Mouse (Mus musculus) hindbrain, embryonic 14.5 days (tissue): ENCODE data around the gene Dnajc22. TPM values are rescaled to one million over a fixed set of nuclear protein-coding genes. Genes with fewer than 3 reads are reported as not detected.
"Not testable (repeated sequence)": the region's sequence is repeated elsewhere in the genome, so short reads cannot be mapped to it uniquely, and the experiment has no call there.

ENCODE experiments used
- ATAC-seq: fragments of 200-750 bp; cut with Nextera tagmentation; 2 replicates; pipeline ENCODE4 v1.8.0; 2017; ENCODE audit warnings: moderate number of reproducible peaks, mild to moderate bottlenecking, moderate TSS enrichment, moderate library complexity; ENCODE audit not compliant: low FRiP score
- DNase-seq: peaks from one replicate; pipeline ENCODE4 v3.0.0-alpha.2; 2015; ENCODE audit warnings: low spot score
- H3K27ac ChIP-seq: fragments of 300-500 bp; sonication (generic); 2 replicates; pipeline ENCODE4 v1.5.1; 2014; ENCODE audit warnings: mild to moderate bottlenecking, moderate library complexity
- H3K27me3 ChIP-seq: fragments of 300-500 bp; sonication (generic); 2 replicates; pipeline ENCODE4 v1.6.1; 2014; ENCODE audit warnings: mild to moderate bottlenecking, low read length, mixed read lengths; ENCODE audit not compliant: control insufficient read depth, insufficient read depth
- H3K36me3 ChIP-seq: fragments of 300-500 bp; sonication (generic); replicated peaks from 2 replicates; pipeline ENCODE4 v1.6.1; 2014; ENCODE audit not compliant: control insufficient read depth, insufficient read depth
- H3K4me1 ChIP-seq: fragments of 300-500 bp; sonication (generic); replicated peaks from 2 replicates; pipeline ENCODE4 v1.6.1; 2014; ENCODE audit warnings: antibody characterized with exemption, low read length, mixed read lengths; ENCODE audit not compliant: control insufficient read depth, insufficient read depth
- H3K4me2 ChIP-seq: fragments of 300-500 bp; sonication (generic); replicated peaks from 2 replicates; pipeline ENCODE4 v1.6.1; 2014; ENCODE audit warnings: mild to moderate bottlenecking, moderate library complexity
- H3K4me3 ChIP-seq: fragments of 300-500 bp; sonication (generic); replicated peaks from 2 replicates; pipeline ENCODE4 v1.5.1; 2014; ENCODE audit warnings: mild to moderate bottlenecking, low read length
- H3K9ac ChIP-seq: fragments of 300-500 bp; sonication (generic); 2 replicates; pipeline ENCODE4 v1.6.1; 2014
- H3K9me3 ChIP-seq: fragments of 300-500 bp; sonication (generic); 2 replicates; pipeline ENCODE4 v1.6.1; 2016; ENCODE audit warnings: low read length; ENCODE audit not compliant: control insufficient read depth
- WGBS: fragments of 180-500 bp; shearing (Covaris S2); extraction: QIAGEN DNeasy Blood & Tissue Kit; methylation state at CpG from one replicate; pipeline ENCODE4 v1.1.7; 2014; 5-methylcytosine and 5-hydroxymethylcytosine counted together
- polyA plus RNA-seq: library from polyadenylated mRNA; unstranded; fragments of >200 nt; fragmentation: Nextera tagmentation; extraction: Ambion mirVana; gene quantifications from 2 replicates; pipeline ENCODE4 v1.2.1, GENCODE M21; 2014

Dnajc22 gene
- polyA plus RNA-seq, result 0.52 and 1.0 TPM in 2 replicates

GRCm38 (mm10) chr15:99092870-99093269 is at the start of gene Dnajc22:
Dnajc22 (plus strand) TSS chr15:99093170.
- no peak for DNase-seq
- ATAC-seq, result no peak
- Histone ChIP-seq H3K4me1 (peaks cover 54% of the 10 kb centered on the region), H3K36me3 (no peaks in the 10 kb centered on the region), H3K4me3 (peak within 1 kb of the TSS; percentile 42), H3K9me3 (no peaks in the 10 kb centered on the region), H3K27me3 (peaks cover 70% of the 10 kb centered on the region), H3K27ac (peak within 1 kb of the TSS; percentile 63), H3K4me2 (peak within 1 kb of the TSS; percentile 94), H3K9ac (peak within 1 kb of the TSS; percentile 57)
- WGBS, result 21% methylated on average over 8 of the region's 8 CpGs

- WGBS, result 58% methylated on average over 3 of the region's 3 CpGs
- Histone ChIP-seq H3K9ac (no peak overlapping the region), H3K4me3 (no peak overlapping the region), H3K27ac (no peak overlapping the region), H3K36me3 (no peaks in the 10 kb centered on the region), H3K9me3 (no peaks in the 10 kb centered on the region), H3K27me3 (no peaks in the 10 kb centered on the region; the same call in 1 of the 2 replicates), H3K4me2 (no peak overlapping the region), H3K4me1 (no peaks in the 10 kb centered on the region)
- no peak for ATAC-seq
- no peak for DNase-seq
These were observed 48.1 kb upstream of the Dnajc22 start for GRCm38 (mm10) chr15:99044854-99045253.

- not testable (repeated sequence) for H3K9ac ChIP-seq, H3K27ac ChIP-seq, H3K4me3 ChIP-seq, ATAC-seq, H3K9me3 ChIP-seq, H3K4me1 ChIP-seq, H3K27me3 ChIP-seq, H3K36me3 ChIP-seq, H3K4me2 ChIP-seq, DNase-seq
- 81% methylated on average over 6 of the region's 6 CpGs for WGBS
These were observed 47.2 kb upstream of the Dnajc22 start for GRCm38 (mm10) chr15:99045734-99046133.

GRCm38 (mm10) chr15:99049473-99050253 is 43.3 kb upstream of the Dnajc22 start:
- Histone ChIP-seq H3K9me3 (no peaks in the 10 kb centered on the region), H3K27ac (no peak overlapping the region), H3K9ac (no peak overlapping the region), H3K27me3 (peaks cover 24% of the 10 kb centered on the region), H3K4me1 (0 out of 2 replicates have a peak, but pooled peaks cover 3% of the 10 kb centered on the region), H3K4me3 (no peak overlapping the region), H3K36me3 (no peaks in the 10 kb centered on the region), H3K4me2 (no peak overlapping the region)
- ATAC-seq (no peak), DNase-seq (peak; percentile 87)
- 31% methylated on average over 13 of the region's 13 CpGs for WGBS

- 0 out of 2 replicates have a peak overlapping the region, but pooled peaks have one; percentile 4 for H3K4me2 ChIP-seq
- peaks cover 61% of the 10 kb centered on the region for H3K27me3 ChIP-seq
- no peak overlapping the region for H3K4me3 ChIP-seq
- H3K36me3 ChIP-seq, result no peaks in the 10 kb centered on the region
- H3K27ac ChIP-seq, result peak overlapping the region; percentile 32; the same call in 1 of the 2 replicates
- 0 out of 2 replicates have a peak overlapping the region, but pooled peaks have one; percentile 28 for H3K9ac ChIP-seq
- peaks cover 10% of the 10 kb centered on the region for H3K4me1 ChIP-seq
- H3K9me3 ChIP-seq, result no peaks in the 10 kb centered on the region
- DNase-seq, result no peak
- ATAC-seq, result no peak
- WGBS, result 6% methylated on average over 9 of the region's 9 CpGs
These were observed 39.6 kb upstream of the Dnajc22 start for GRCm38 (mm10) chr15:99053373-99053772.

GRCm38 (mm10) chr15:99055040-99055439 is 37.9 kb upstream of the Dnajc22 start, which contains the start of gene Prph:
Prph (plus strand) TSS chr15:99055174.
- Histone ChIP-seq H3K27ac (no peak within 1 kb of the TSS), H3K4me1 (peaks cover 10% of the 10 kb centered on the region), H3K36me3 (no peaks in the 10 kb centered on the region), H3K27me3 (peaks cover 78% of the 10 kb centered on the region), H3K4me2 (peak within 1 kb of the TSS; percentile 63), H3K4me3 (peak within 1 kb of the TSS; percentile 38), H3K9me3 (no peaks in the 10 kb centered on the region), H3K9ac (peak within 1 kb of the TSS; percentile 42)
- ATAC-seq, result no peak
- DNase-seq, result no peak
- under 1% methylated on average over 25 of the region's 30 CpGs for WGBS

- peak overlapping the region; percentile 38 for H3K4me3 ChIP-seq
- peaks cover 78% of the 10 kb centered on the region for H3K27me3 ChIP-seq
- peak overlapping the region; percentile 63 for H3K4me2 ChIP-seq
- no peak overlapping the region for H3K27ac ChIP-seq
- ATAC-seq, result no peak
- peaks cover 10% of the 10 kb centered on the region for H3K4me1 ChIP-seq
- 0% methylated on average over 33 of the region's 37 CpGs for WGBS
- no peaks in the 10 kb centered on the region for H3K36me3 ChIP-seq
- peak; percentile 67 for DNase-seq
- H3K9ac ChIP-seq, result peak overlapping the region; percentile 42
- H3K9me3 ChIP-seq, result no peaks in the 10 kb centered on the region
These were observed 37.4 kb upstream of the Dnajc22 start for GRCm38 (mm10) chr15:99055511-99055961.

- Histone ChIP-seq H3K9ac (no peak overlapping the region), H3K4me2 (peak overlapping the region; percentile 63), H3K9me3 (no peaks in the 10 kb centered on the region), H3K27ac (no peak overlapping the region), H3K4me3 (peak overlapping the region; percentile 38), H3K36me3 (no peaks in the 10 kb centered on the region), H3K4me1 (peaks cover 10% of the 10 kb centered on the region), H3K27me3 (peaks cover 78% of the 10 kb centered on the region)
- 8% methylated on average over 14 of the region's 14 CpGs for WGBS
- DNase-seq (peak; percentile 45), ATAC-seq (no peak)
These were observed 36.6 kb upstream of the Dnajc22 start for GRCm38 (mm10) chr15:99056332-99056731.

- no peak overlapping the region for H3K4me3 ChIP-seq
- no peak overlapping the region for H3K4me2 ChIP-seq
- no peaks in the 10 kb centered on the region for H3K9me3 ChIP-seq
- peaks cover 3% of the 10 kb centered on the region; the same call in 1 of the 2 replicates for H3K27me3 ChIP-seq
- ATAC-seq, result no peak
- no peak overlapping the region for H3K27ac ChIP-seq
- no peaks in the 10 kb centered on the region for H3K4me1 ChIP-seq
- no peak for DNase-seq
- H3K36me3 ChIP-seq, result no peaks in the 10 kb centered on the region
- WGBS, result 82% methylated on average over 12 of the region's 12 CpGs
- H3K9ac ChIP-seq, result no peak overlapping the region
These were observed 27.3 kb upstream of the Dnajc22 start for GRCm38 (mm10) chr15:99065557-99066165.
